In genomic region chr4:138543177-138543576, GRCm38 (mm10) we compare ENCODE assay signal across 8 mouse cellular contexts.
A peak's percentile ranks its signal among the peaks of the same experiment; 100 is the strongest.
DNase-seq lines count a peak whose midpoint lies in the region; ATAC-seq and TF ChIP-seq lines count a peak whose summit lies in the region.

No protein-coding gene starts in this region.

- H3K4me1 ChIP-seq in forebrain, postnatal 0 days (ENCODE audit: insufficient read depth): peaks cover 16% of the 10 kb centered on the region
- H3K4me1 ChIP-seq in forebrain, embryonic 10.5 days: peaks cover 14% of the 10 kb centered on the region
- peaks cover 10% of the 10 kb centered on the region; the same call in 1 of the 2 replicates for H3K4me1 ChIP-seq in stomach, embryonic 15.5 days
- no peaks in the 10 kb centered on the region for H3K4me1 ChIP-seq in liver, embryonic 12.5 days

- TF ChIP-seq CTCF in forebrain, postnatal 0 days (IDR thresholded peaks at IDR 0.05; ENCODE audit: low read depth): no peak

- H3K36me3 ChIP-seq in forebrain, postnatal 0 days (ENCODE audit: insufficient read depth): no peaks in the 10 kb centered on the region
- H3K36me3 ChIP-seq in forebrain, embryonic 10.5 days (replicated peaks): no peaks in the 10 kb centered on the region
- no peaks in the 10 kb centered on the region for H3K36me3 ChIP-seq in stomach, embryonic 15.5 days
- H3K36me3 ChIP-seq in liver, embryonic 12.5 days: no peaks in the 10 kb centered on the region

- no peak overlapping the region for H3K27ac ChIP-seq in forebrain, postnatal 0 days (ENCODE audit: low read depth, low read length)
- H3K27ac ChIP-seq in forebrain, embryonic 10.5 days: no peak overlapping the region
- peak overlapping the region; percentile 67; the same call in 1 of the 2 replicates for H3K27ac ChIP-seq in stomach, embryonic 15.5 days
- H3K27ac ChIP-seq in liver, embryonic 12.5 days: no peak overlapping the region

- H3K4me2 ChIP-seq in forebrain, postnatal 0 days (ENCODE audit: low read depth): no peak overlapping the region
- H3K4me2 ChIP-seq in stomach, embryonic 15.5 days: 0 out of 2 replicates have a peak overlapping the region, but pooled peaks have one; percentile 19
- no peak overlapping the region for H3K4me2 ChIP-seq in liver, embryonic 12.5 days

- 30% methylated on average over 12 of the region's 12 CpGs for WGBS in forebrain, postnatal 0 days
- WGBS in forebrain, embryonic 10.5 days: 72% methylated on average over 12 of the region's 12 CpGs
- WGBS in stomach, embryonic 15.5 days: 36% methylated on average over 12 of the region's 12 CpGs
- 55% methylated on average over 12 of the region's 12 CpGs for WGBS in liver, embryonic 12.5 days (ENCODE audit: insufficient replicate concordance)

- no peak overlapping the region for H3K9ac ChIP-seq in forebrain, postnatal 0 days
- no peak overlapping the region for H3K9ac ChIP-seq in stomach, embryonic 15.5 days
- no peak overlapping the region for H3K9ac ChIP-seq in liver, embryonic 12.5 days

- intact Hi-C loops in heart, postnatal 25 days (cut with DNase I): no loop called here
- intact Hi-C loops in left cerebral cortex, postnatal 4 days (cut with DNase I): no loop called here

- ATAC-seq in forebrain, postnatal 0 days: no peak
- peak; percentile 45; the same call in 1 of the 2 replicates for ATAC-seq in stomach, embryonic 15.5 days (ENCODE audit: insufficient read depth, low FRiP score, low read depth)
- no peak for ATAC-seq in liver, embryonic 12.5 days

- no peaks in the 10 kb centered on the region for H3K27me3 ChIP-seq in forebrain, postnatal 0 days (ENCODE audit: insufficient read depth, low read length)
- peaks cover 8% of the 10 kb centered on the region for H3K27me3 ChIP-seq in forebrain, embryonic 10.5 days (ENCODE audit: poor library complexity, severe bottlenecking)
- peaks cover 4% of the 10 kb centered on the region; the same call in 1 of the 2 replicates for H3K27me3 ChIP-seq in stomach, embryonic 15.5 days (replicated peaks)
- peaks cover 6% of the 10 kb centered on the region for H3K27me3 ChIP-seq in liver, embryonic 12.5 days (replicated peaks)

- H3K9me3 ChIP-seq in forebrain, postnatal 0 days (ENCODE audit: low read length): no peaks in the 10 kb centered on the region
- no peaks in the 10 kb centered on the region for H3K9me3 ChIP-seq in forebrain, embryonic 10.5 days
- H3K9me3 ChIP-seq in stomach, embryonic 15.5 days: no peaks in the 10 kb centered on the region
- no peaks in the 10 kb centered on the region for H3K9me3 ChIP-seq in liver, embryonic 12.5 days (replicated peaks)

- no peak overlapping the region for H3K4me3 ChIP-seq in forebrain, postnatal 0 days (ENCODE audit: low read depth, low read length)
- no peak overlapping the region for H3K4me3 ChIP-seq in forebrain, embryonic 10.5 days
- no peak overlapping the region for H3K4me3 ChIP-seq in stomach, embryonic 15.5 days (replicated peaks)
- no peak overlapping the region for H3K4me3 ChIP-seq in liver, embryonic 12.5 days

- peak; percentile 41 for DNase-seq in forebrain, postnatal 0 days
- no peak for DNase-seq in forebrain, embryonic 10.5 days (ENCODE audit: extremely low spot score, low spot score)
- peak; percentile 46 for DNase-seq in NIH3T3 (ENCODE audit: low read depth)
- peak; percentile 27 for DNase-seq in heart, postnatal 25 days (ENCODE audit: low spot score)
- DNase-seq in left cerebral cortex, postnatal 4 days: peak; percentile 47
- no peak for DNase-seq in natural killer cell, adult 2 months (ENCODE audit: low spot score in 2 of 2)

Comparison
In these comparisons a context has a peak if more than half of its experiments do, and no peak if none do; other contexts are left out.
1. DNase-seq: peak in forebrain, postnatal 0 days (single experiment), NIH3T3 (single experiment), heart, postnatal 25 days (single experiment) and left cerebral cortex, postnatal 4 days (single experiment); none in forebrain, embryonic 10.5 days (single experiment) and natural killer cell, adult 2 months (0 of 2).